Mouse (Mus musculus) ES-Bruce4 (cell line): ENCODE results near the gene Atp2b2. TPM values are rescaled to one million over a fixed set of nuclear protein-coding genes. Genes with fewer than 3 reads are reported as not detected.
A peak's percentile ranks its signal among the peaks of the same experiment; 100 is the strongest.

Experiments used
- H3K27ac ChIP-seq: 2 replicates; pipeline ENCODE4 v1.5.1; 2012; ENCODE audit warnings: low read length, inconsistent platforms; ENCODE audit not compliant: insufficient read depth
- H3K27me3 ChIP-seq: 2 replicates; pipeline ENCODE4 v1.6.1; 2012; ENCODE audit warnings: mild to moderate bottlenecking, low read length, inconsistent platforms; ENCODE audit not compliant: control insufficient read depth, poor library complexity, insufficient read depth, severe bottlenecking
- H3K36me3 ChIP-seq: 2 replicates; pipeline ENCODE4 v1.6.1; 2012; ENCODE audit warnings: inconsistent platforms, mild to moderate bottlenecking, low read length, moderate library complexity; ENCODE audit not compliant: control insufficient read depth, poor library complexity, insufficient read depth, severe bottlenecking
- H3K4me1 ChIP-seq: one replicate; pipeline ENCODE4 v1.8.1; 2011; ENCODE audit warnings: low read length; ENCODE audit not compliant: control insufficient read depth, insufficient read depth
- H3K4me3 ChIP-seq: 2 replicates; pipeline ENCODE4 v1.5.1; 2011; ENCODE audit warnings: low read depth, mild to moderate bottlenecking, low read length
- H3K9ac ChIP-seq: 2 replicates; pipeline ENCODE4 v1.6.1; 2012; ENCODE audit warnings: low read depth, mild to moderate bottlenecking, inconsistent platforms; ENCODE audit not compliant: poor library complexity, severe bottlenecking
- H3K9me3 ChIP-seq: replicated peaks from 2 replicates; pipeline ENCODE4 v1.6.1; 2012; ENCODE audit warnings: mild to moderate bottlenecking, low read length, inconsistent platforms; ENCODE audit not compliant: control insufficient read depth, poor library complexity, insufficient read depth, severe bottlenecking
- CTCF ChIP-seq: IDR thresholded peaks from one replicate; pipeline ENCODE4 v1.8.1; 2011; ENCODE audit warnings: low read depth, low read length
- EP300 ChIP-seq: IDR thresholded peaks from 2 replicates; pipeline ENCODE4 v1.6.1; 2011; ENCODE audit warnings: low read depth, low read length; ENCODE audit not compliant: insufficient read depth
- POLR2A ChIP-seq: IDR thresholded peaks from one replicate; pipeline ENCODE4 v1.8.1; 2011; ENCODE audit warnings: low read length; ENCODE audit not compliant: insufficient read depth
- polyA plus RNA-seq: library from polyadenylated mRNA; stranded (reverse); fragments of >200 nt; gene quantifications from 2 replicates; pipeline ENCODE4 v1.2.4, GENCODE M21; 2011; ENCODE audit warnings: low read depth; ENCODE audit not compliant: missing spikeins, insufficient read depth, insufficient read length

Atp2b2 gene
- polyA plus RNA-seq, 1 experiment = 0.42 TPM

GRCm38 (mm10) chr6:114058030-114058808, 15.8 kb upstream of the Atp2b2 start:
- Histone ChIP-seq H3K4me1 (no peaks in the 10 kb centered on the region), H3K36me3 (no peaks in the 10 kb centered on the region), H3K9ac (no peak overlapping the region), H3K4me3 (no peak overlapping the region), H3K27ac (no peak overlapping the region), H3K9me3 (no peaks in the 10 kb centered on the region), H3K27me3 (no peaks in the 10 kb centered on the region)
- TF ChIP-seq CTCF = no peak

DNA sequence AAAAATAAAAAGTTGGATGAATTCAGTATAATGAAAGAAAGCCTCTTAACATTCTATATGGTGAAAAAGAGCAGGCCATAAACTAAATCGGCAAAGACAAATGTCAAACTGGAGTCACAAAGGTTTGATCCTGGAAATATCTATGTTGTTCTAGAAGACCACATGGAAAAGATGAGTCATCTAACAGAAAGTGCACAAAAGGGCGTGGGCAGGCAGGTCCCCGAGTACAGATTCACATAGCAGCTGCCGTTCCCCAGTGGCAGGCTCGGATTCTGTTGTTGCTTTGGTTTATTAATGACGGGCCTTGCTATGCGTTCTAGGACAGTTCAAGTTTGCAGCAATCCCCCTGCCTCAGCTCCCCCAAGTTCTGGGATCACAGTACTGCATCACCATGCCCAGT, 12.9 kb upstream of the Atp2b2 start:
- no peak for TF ChIP-seq EP300
- TF ChIP-seq CTCF = no peak
- TF ChIP-seq POLR2A = no peak
- no peaks in the 10 kb centered on the region for H3K4me1 ChIP-seq
- H3K4me3 ChIP-seq = no peak overlapping the region
- no peaks in the 10 kb centered on the region for H3K27me3 ChIP-seq
- H3K27ac ChIP-seq = no peak overlapping the region
- H3K9ac ChIP-seq = no peak overlapping the region
- no peaks in the 10 kb centered on the region for H3K36me3 ChIP-seq
- H3K9me3 ChIP-seq = no peaks in the 10 kb centered on the region

- H3K9ac ChIP-seq = no peak overlapping the region
- peaks cover 7% of the 10 kb centered on the region; the same call in 1 of the 2 replicates for H3K27me3 ChIP-seq
- H3K27ac ChIP-seq = no peak overlapping the region
- H3K4me3 ChIP-seq = no peak overlapping the region
- H3K36me3 ChIP-seq = no peaks in the 10 kb centered on the region
- no peaks in the 10 kb centered on the region for H3K4me1 ChIP-seq
- TF ChIP-seq CTCF (no peak), EP300 (no peak), POLR2A (no peak)
- H3K9me3 ChIP-seq = no peaks in the 10 kb centered on the region
Measured at GRCm38 (mm10) chr6:114044962-114045361, 2.5 kb upstream of the Atp2b2 start.

DNA sequence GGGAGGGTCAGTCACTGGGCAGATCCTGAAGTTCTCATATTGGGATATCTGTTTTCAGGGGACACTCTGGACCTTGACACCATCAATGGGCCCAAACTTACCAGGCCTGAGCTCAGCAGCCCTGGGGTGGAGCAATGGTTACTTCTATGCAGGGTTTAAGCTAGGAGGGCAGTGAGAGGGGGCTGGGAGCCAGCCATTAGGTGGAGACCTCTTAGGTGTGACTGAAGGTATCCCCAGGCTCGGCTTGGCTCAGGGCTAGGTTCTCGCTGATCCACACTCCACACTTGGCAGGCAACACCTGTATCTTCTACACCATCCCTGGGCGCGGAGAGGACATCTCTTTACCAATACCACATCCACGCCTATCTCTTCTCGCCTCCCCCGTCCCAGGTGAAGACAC, 423 bp upstream of the Atp2b2 start:
- H3K9ac ChIP-seq = no peak overlapping the region
- no peaks in the 10 kb centered on the region for H3K36me3 ChIP-seq
- H3K4me3 ChIP-seq = no peak overlapping the region
- peaks cover 7% of the 10 kb centered on the region; the same call in 1 of the 2 replicates for H3K27me3 ChIP-seq
- TF ChIP-seq EP300 (no peak), CTCF (no peak), POLR2A (no peak)
- H3K27ac ChIP-seq = no peak overlapping the region
- H3K9me3 ChIP-seq = no peaks in the 10 kb centered on the region
- H3K4me1 ChIP-seq = no peaks in the 10 kb centered on the region

GRCm38 (mm10) chr6:114041911-114042284, 515 bp downstream of the Atp2b2 start:
- Histone ChIP-seq H3K9me3 (no peaks in the 10 kb centered on the region), H3K9ac (peak overlapping the region; percentile 63), H3K4me1 (no peaks in the 10 kb centered on the region), H3K27ac (no peak overlapping the region), H3K4me3 (peak overlapping the region; percentile 47), H3K27me3 (peaks cover 7% of the 10 kb centered on the region; the same call in 1 of the 2 replicates), H3K36me3 (no peaks in the 10 kb centered on the region)
- TF ChIP-seq CTCF (no peak), POLR2A (no peak), EP300 (no peak)

DNA sequence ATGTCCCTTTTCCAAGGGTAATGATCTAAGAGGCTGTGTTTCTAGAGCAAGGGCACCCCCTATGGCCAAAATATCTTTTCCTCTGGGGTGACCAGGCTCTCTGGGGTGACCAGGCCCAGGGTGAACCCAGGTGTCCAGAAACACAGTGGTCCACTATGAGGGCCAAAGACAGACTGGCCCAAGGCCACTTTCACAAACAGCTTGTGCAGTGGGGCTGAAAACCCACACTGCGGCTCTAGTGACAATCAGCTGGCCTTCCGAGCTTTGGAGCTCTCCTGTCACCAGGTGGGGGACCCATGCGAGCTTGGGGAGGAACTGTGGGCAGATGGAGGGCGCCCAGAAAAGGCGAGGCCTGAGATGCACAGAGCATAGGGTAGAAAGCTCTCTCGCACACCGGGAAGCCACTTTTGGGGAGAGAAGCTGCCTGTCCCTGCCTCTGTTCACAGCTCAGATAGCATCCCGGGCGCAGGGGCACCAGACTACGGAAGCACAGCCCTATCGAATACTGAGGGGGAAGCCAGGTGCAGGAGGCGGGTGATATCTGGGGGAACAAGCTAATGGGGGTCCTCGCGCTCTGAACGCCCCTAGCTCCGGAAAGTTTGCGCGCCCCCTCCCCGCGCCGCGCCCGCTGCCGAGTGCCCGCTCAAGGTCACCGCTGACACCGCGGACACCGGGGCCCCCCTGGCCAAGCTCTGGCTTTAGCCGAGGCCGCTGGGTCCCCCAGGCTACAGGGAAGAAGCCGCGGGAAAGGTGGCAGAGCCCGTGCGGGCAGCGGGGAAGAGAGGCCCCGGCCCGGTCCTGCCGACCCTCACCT, 1.1 kb downstream of the Atp2b2 start:
- Histone ChIP-seq H3K36me3 (no peaks in the 10 kb centered on the region), H3K4me1 (no peaks in the 10 kb centered on the region), H3K27ac (no peak overlapping the region), H3K27me3 (peaks cover 7% of the 10 kb centered on the region; the same call in 1 of the 2 replicates), H3K9me3 (no peaks in the 10 kb centered on the region), H3K9ac (peak overlapping the region; percentile 63), H3K4me3 (peak overlapping the region; percentile 47)
- TF ChIP-seq EP300 (no peak), POLR2A (no peak)
